Mouse (Mus musculus) liver, embryonic 14.5 days (tissue): ENCODE results near the gene Sarm1.

Experiments
- CTCF ChIP-seq: IDR thresholded peaks from 2 replicates; pipeline ENCODE4 v1.5.1; 2016; ENCODE audit warnings: antibody characterized with exemption, low read depth, control low read depth
- EP300 ChIP-seq: IDR thresholded peaks from 2 replicates; pipeline ENCODE4 v1.6.1; 2016; ENCODE audit warnings: antibody characterized with exemption, low read depth

DNA sequence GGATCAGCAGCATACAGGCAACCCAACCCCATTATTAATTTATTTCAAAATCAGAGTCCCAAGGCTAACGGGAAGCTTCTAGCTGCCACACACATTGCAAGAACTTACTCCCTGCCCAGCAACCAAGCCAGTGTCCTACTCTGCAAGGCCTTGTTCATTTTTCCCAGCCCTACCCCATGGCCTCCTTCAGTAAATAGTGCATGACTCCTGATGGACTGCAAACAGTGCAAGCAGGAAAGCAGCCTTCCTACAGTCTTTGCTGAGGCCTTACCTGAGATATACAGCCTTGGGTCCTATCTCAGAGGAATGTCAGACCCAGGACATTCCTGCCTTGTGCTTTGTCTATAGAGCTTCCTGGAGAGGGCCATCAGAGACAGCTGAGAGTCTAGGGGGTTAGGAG, 72.0 kb downstream of the Sarm1 start:
- TF ChIP-seq EP300 (no peak), CTCF (no peak)
